Mouse (Mus musculus) v-Abl transformed pro-B cells (cell line): ENCODE results near the gene Adra2c.

Experiments
- in situ Hi-C, 2 experiments: fragments of 400-800 bp; cut with MboI; formaldehyde crosslinking; loops; one replicate each; pipeline ENCODE4 v1.15.1; 2025; ENCODE audit not compliant: unreplicated experiment in 2 of 2

The Adra2c gene

DNA sequence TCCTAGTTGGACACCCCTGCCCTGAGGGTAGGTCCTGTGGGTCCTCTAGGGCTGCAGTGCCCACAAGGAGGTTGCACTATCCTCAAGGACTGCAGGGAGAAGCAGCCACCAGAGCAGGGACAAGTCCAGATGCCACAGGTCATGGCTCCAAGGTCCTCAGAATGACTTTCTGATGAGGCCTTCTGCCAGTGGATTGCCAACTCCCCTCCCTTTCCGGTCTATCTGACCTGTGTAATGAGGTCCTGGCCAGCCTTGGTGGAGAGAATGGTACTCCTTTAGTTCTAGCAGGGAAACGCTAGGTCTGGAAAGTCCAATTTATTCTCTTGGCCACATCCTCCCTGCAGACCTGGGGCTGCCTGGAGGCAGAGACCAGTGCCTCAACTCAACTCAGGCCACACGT is at the start of gene Adra2c:
TSS of gene Adra2c (plus strand) at position 301 of the 400 bp plus-strand sequence.
- in situ Hi-C loops: no loop called here

DNA sequence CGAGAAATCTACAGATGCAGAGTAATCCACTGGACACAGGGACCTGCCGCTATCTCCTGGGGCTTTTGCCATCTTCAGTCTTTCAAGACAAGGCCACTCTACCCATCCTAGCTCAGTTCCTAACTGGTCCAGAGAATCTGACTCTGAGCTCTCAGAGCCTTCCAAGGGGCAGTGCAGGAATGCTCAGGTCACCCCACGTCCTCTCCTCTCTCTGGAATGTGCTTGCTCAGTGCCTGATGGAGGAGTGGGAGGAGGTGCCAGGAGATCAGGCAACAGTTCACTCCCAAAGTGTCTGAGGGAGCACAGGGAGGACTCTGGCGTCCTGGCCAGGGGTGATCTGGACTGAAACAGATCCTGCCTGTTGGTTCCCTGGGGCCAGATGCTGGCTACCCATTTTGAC is 45.0 kb upstream of the Adra2c start:
- in situ Hi-C loops: loop anchor here (25.0 kb wide), 1 partner anchor 279 kb away; no protein-coding TSS in a partner anchor

GRCm38 (mm10) chr5:35237757-35238156 is 40.4 kb upstream of the Adra2c start:
- in situ Hi-C loops: loop anchor here (25.0 kb wide), 1 partner anchor 275 kb away; no protein-coding TSS in a partner anchor

DNA sequence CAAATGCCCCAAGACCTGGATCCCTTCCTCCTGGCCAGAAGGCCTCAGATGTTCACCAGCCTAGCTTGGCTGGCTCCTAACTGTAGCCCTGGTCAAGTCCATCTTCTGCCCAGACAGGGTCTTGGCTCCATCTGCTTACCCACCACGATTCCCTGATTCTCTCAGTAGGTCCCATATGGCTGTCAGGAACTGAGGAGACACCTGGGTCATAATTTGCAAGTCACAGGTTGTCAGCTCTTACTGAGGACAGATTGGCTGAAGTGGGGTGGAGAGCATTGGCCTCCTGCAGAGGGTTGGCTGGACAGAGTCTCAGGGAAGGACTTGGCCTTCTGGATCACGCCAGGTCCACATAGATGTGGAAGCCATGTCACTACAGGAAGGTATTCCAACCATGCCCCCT is 39.5 kb upstream of the Adra2c start:
- in situ Hi-C loops: loop anchor here (25.0 kb wide), 1 partner anchor 274 kb away; no protein-coding TSS in a partner anchor

GRCm38 (mm10) chr5:35241556-35241955 is 36.6 kb upstream of the Adra2c start:
- in situ Hi-C loops: loop anchor here (5.0 to 25.0 kb wide), 3 partner anchors 106 to 271 kb away; no protein-coding TSS in a partner anchor

- in situ Hi-C loops: loop anchor here (5.0 to 25.0 kb wide), 3 partner anchors 103 to 268 kb away; no protein-coding TSS in a partner anchor
These were observed 33.9 kb upstream of the Adra2c start for GRCm38 (mm10) chr5:35244204-35244603.

- in situ Hi-C loops: loop anchor here (5.0 to 25.0 kb wide), 2 partner anchors 47 to 267 kb away; no protein-coding TSS in a partner anchor
These were observed 32.4 kb upstream of the Adra2c start for GRCm38 (mm10) chr5:35245555-35246273.

DNA sequence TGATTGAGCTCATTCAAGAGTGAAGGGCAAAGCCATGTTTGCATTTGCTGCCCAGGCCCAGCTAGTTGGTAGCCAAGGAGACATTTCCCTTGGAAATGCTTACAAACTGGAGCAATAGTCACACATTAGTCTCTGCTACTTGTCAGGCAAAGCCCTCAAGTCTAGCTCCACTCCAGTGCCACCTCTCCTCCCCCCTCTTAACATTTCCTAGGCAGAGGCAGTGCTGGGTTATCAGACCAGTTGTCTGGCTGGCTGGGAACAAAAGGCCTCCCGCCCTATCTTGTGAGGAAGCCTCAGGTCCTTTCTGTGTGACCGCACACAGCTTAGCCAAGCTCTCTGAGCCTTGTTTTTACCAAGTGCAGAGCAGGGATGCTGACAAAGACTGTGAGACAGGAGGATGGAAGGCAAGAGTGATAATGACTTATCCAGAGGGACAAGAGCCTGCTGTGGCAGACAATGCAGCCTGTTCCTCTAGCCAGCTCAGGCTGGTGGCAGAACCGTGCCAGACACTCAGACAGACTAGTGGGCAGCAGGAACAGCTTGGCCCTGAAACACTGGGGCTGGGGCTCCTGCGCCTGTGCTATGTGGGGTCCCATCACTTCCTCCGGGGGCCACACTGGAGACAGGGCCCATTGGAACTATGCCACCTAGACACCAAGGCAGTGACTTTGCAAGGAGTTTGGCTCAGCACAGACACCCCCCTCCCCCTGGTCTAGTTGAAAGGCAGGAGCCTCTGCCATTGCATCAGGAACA is 23.0 kb upstream of the Adra2c start:
- in situ Hi-C loops: loop anchor here in 1 of 2 experiments (5.0 kb wide), 1 partner anchor 47 kb away; no protein-coding TSS in a partner anchor

DNA sequence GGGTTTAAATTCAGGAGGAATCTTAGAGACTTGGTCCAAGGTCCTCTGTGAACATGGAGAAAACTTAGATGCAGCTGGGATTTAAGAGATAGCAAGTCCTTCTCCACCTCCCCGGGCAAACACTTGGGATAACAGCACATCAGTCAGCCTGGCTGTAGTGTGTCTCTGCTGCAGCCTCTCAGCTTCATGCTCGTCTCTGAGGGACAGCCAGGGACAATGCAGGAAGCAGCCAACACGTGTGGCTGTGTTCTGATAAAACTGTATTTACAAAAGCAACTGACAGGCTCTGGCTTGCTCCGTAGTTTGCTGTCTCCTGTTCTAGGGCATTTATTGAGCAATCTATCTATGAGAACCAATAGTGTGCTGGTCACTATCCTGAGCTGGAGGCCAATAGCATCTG is 14.4 kb upstream of the Adra2c start:
- in situ Hi-C loops: no loop called here

DNA sequence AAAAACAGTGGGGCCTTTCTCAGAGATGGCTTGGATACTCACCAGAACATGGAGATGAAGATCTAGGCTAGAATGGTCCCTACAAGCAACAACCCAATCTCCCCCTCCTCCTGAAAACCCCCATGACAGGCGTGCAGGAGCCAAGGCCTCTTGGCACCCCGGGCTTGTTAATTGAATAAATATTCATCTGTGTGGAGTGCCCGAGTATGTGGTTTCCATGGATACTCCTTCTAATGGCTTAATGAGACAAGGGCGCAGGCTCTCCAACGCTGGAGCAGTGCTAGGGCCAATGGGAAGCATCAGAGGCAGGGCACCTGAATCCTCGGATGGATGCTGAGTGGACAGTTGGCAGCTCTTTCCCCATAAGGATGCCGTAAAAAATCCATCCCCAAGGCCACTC is 10.6 kb upstream of the Adra2c start:
- in situ Hi-C loops: no loop called here

DNA sequence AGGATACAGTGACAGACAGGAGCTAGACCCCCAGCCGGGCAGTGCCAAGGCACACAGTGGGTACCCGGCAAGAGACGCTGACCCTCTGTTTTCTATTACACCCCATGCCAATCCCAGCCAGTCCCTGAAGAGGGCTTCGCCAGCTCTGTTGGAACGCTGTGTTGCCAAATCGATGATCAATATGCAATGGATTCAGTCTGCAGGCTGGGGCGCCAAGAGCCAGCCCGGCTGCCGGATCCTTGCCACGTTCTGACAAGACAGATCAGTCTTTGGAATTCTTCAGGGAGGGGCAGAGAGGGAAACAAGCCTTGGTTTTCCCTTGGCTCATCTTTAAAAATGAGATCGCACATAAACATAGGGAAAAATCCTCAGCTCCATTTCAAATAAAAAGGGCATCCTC is 2.8 kb upstream of the Adra2c start:
- in situ Hi-C loops: no loop called here

DNA sequence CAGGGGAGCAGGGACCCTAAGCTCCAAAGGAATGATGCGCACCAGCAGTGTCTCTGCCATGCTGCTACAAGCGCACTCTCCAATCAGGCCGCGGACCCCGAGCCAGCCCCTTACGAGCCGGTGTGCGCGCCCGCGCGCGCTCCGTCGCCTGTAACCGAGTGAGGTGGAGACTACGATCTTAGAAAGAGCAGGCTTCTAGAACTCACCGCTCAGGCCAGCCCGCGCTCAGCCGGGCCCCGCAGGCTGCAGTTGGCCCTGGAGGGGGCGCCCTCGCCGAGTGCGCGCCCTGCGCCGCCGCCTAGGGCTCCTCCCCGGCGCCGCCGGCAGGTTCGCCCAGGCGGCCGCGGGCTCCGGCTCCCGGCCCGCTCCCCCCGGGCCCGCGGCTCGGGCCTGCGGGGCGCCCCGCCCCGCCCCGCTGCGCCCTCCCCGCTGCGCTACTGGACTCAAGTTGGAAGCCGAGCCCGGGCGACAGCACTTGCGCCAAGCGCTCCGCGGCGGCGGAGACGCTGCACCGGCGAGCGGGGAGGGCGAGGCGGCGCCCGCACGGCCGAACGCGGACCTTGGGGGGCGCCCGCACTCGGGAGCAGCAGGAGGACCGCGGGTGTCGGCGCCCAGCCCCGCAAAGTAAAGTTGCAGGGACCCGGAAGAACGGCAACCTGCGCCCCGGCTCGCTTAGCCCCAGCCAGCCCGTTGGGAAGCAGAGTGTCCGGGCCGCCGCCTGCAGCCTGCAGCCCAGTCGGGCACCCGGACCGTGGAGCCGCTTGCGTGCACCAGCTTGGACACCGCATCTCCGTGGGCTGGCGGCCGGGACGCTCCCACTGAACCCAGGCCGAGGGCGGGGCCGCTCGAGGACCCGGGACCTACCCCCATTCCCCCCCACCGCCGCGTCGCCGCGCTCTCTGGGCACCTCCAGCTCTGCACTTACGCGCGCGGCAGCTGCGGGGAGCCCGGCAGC is 899 bp downstream of the Adra2c start:
- in situ Hi-C loops: no loop called here

GRCm38 (mm10) chr5:35279696-35280001 is 1.5 kb downstream of the Adra2c start:
- in situ Hi-C loops: no loop called here

GRCm38 (mm10) chr5:35280002-35280782 is 2.1 kb downstream of the Adra2c start:
- in situ Hi-C loops: no loop called here

DNA sequence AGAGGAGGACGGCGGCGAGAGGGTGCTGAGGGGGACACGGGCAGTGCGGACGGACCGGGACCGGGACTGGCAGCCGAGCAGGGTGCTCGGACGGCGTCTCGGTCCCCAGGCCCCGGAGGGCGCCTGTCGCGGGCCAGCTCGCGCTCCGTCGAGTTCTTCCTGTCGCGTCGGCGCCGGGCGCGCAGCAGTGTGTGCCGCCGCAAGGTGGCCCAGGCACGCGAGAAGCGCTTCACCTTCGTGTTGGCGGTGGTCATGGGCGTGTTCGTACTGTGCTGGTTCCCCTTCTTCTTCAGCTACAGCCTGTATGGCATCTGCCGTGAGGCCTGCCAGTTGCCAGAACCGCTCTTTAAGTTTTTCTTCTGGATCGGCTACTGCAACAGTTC is 2.7 kb downstream of the Adra2c start:
- in situ Hi-C loops: no loop called here

DNA sequence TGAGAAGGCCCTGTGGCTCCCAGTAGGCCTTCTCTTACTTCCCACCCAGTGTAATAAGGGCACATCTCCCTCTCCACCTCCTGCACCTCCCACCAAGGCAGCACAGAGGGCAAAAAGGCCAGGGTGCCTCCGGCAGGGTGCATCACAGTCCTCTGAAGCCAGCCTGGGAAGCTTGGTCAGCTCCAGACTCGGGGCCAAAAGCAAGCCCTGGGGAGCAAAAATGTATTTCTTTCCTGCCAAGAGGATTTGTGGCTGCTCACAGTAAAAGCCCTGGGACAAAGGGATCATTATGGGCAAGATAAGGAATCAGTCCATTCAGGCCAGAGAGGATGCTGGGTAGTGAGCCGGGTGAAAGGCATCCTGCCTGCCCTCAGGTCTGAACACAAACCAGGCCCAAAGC is 7.2 kb downstream of the Adra2c start:
- in situ Hi-C loops: no loop called here

DNA sequence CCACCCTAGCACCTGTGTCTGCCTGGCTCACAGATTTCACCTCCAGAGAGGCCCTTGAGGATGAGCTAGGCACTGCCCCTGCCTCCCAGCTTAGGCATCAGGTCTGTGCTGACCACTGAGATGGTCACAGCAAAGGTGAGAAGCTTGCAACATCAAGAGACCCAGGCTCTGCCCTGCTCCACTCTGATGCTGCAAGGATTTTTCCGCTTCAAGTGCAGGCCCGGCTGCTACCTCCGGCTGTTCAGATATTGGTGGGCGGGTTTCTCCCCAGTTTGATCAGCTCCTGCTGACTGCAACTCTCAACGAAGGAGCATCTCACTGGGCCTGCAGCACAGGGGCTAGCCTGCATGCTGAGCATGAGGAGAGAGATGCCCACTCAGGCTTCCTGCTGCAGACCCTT is 8.1 kb downstream of the Adra2c start:
- in situ Hi-C loops: no loop called here

DNA sequence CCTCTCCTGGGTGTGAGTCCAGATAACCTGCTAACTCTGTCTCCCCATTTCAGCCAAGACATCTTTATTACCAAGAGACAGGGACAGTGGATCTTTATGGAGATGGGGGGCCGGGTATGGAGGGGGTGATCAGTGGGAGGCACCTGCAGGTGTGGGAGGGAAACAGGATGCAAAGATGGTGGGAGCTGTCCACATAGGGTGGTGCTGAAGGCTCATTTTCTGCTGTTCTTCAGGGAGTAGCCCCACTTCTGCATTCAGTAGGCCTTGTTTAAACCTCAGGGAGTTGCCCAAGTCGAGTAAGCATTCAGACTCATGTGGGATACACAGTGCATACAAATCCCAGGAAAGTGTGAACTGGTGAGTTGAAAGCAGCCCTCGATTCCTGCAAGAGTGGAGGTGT is 21.5 kb downstream of the Adra2c start:
- in situ Hi-C loops: loop anchor here (5.0 to 25.0 kb wide), 4 partner anchors 47 to 1788 kb away; partner anchors contain the start of genes Gm1043 (in 1 of the 2), Mxd4 (in 1 of the 2) and Sh3bp2 (in 1 of the 2)

GRCm38 (mm10) chr5:35304191-35304590 is 26.1 kb downstream of the Adra2c start:
- in situ Hi-C loops: loop anchor here (5.0 to 25.0 kb wide), 4 partner anchors 52 to 1783 kb away; partner anchors contain the start of genes Gm1043 (in 1 of the 2), Mxd4 (in 1 of the 2) and Sh3bp2 (in 1 of the 2)
